Mouse (Mus musculus) thymus, adult 2 months (tissue): ENCODE results near the gene Il34.

Source experiments
- CTCF ChIP-seq: fragments of 200-500 bp; IDR thresholded peaks from 2 replicates; pipeline ENCODE4 v1.5.1; 2012; ENCODE audit warnings: mild to moderate bottlenecking, control low read depth, low read length, moderate library complexity, borderline replicate concordance; ENCODE audit not compliant: control insufficient read depth, poor library complexity, insufficient read depth; ENCODE audit errors: extremely low read depth
- POLR2A ChIP-seq: fragments of 200-500 bp; IDR thresholded peaks from 2 replicates; pipeline ENCODE4 v1.6.1; 2012; ENCODE audit warnings: mild to moderate bottlenecking, low read length, control low read depth, moderate library complexity; ENCODE audit not compliant: control insufficient read depth, poor library complexity, insufficient read depth; ENCODE audit errors: extremely low read depth

- TF ChIP-seq CTCF (no peak), POLR2A (no peak)
Measured at GRCm38 (mm10) chr8:110821960-110822359, 16.2 kb upstream of the Il34 start.
